Mouse (Mus musculus): ENCODE data around the gene Ppm1n. TPM values are rescaled to one million over a fixed set of nuclear protein-coding genes. Genes with fewer than 3 reads are reported as not detected.
A peak's percentile ranks its signal among the peaks of the same experiment; 100 is the strongest.

The Ppm1n gene
- polyA plus RNA-seq, 1 experiment from 2014 or later = not detected

- no peaks in the 10 kb centered on the region for H3K9me3 ChIP-seq (ENCODE audit: low read length)
- peaks cover 10% of the 10 kb centered on the region; the same call in 1 of the 2 replicates for H3K4me1 ChIP-seq (ENCODE audit: insufficient read depth, low read depth, low read length)
- peak overlapping the region; percentile 54; the same call in 1 of the 2 replicates for H3K4me2 ChIP-seq (replicated peaks; ENCODE audit: low read depth, low read length)
- H3K4me3 ChIP-seq (ENCODE audit: low read depth, low read length) = peak overlapping the region; percentile 31; the same call in 1 of the 2 replicates
- H3K36me3 ChIP-seq (ENCODE audit: insufficient read depth, low read length) = no peaks in the 10 kb centered on the region
- DNase-seq (ENCODE audit: low spot score) = no peak
- H3K27me3 ChIP-seq (replicated peaks; ENCODE audit: insufficient read depth, low read length) = peaks cover 46% of the 10 kb centered on the region
- ATAC-seq = no peak
- peak overlapping the region; percentile 6; the same call in 1 of the 2 replicates for H3K9ac ChIP-seq (replicated peaks; ENCODE audit: low read depth)
- no peak overlapping the region for H3K27ac ChIP-seq (ENCODE audit: low read length)
- whole genome bisulfite sequencing = 10% methylated on average over 16 of the region's 16 CpGs
- TF ChIP-seq EP300 (IDR thresholded peaks at IDR 0.05) (no peak), CTCF (IDR thresholded peaks at IDR 0.05) (no peak)
Observed at GRCm38 (mm10) chr7:19301461-19302263, 21.8 kb upstream of the Ppm1n start.

- WGBS = under 1% methylated on average over 29 of the region's 29 CpGs
- ATAC-seq = peak; percentile 78
- Histone ChIP-seq H3K36me3 (ENCODE audit: insufficient read depth, low read length) (no peaks in the 10 kb centered on the region), H3K9me3 (ENCODE audit: low read length) (no peaks in the 10 kb centered on the region), H3K4me1 (ENCODE audit: insufficient read depth, low read depth, low read length) (peaks cover 10% of the 10 kb centered on the region; the same call in 1 of the 2 replicates), H3K4me3 (ENCODE audit: low read depth, low read length) (peak overlapping the region; percentile 31), H3K27me3 (replicated peaks; ENCODE audit: insufficient read depth, low read length) (peaks cover 38% of the 10 kb centered on the region), H3K27ac (ENCODE audit: low read length) (no peak overlapping the region), H3K4me2 (replicated peaks; ENCODE audit: low read depth, low read length) (peak overlapping the region; percentile 54), H3K9ac (replicated peaks; ENCODE audit: low read depth) (peak overlapping the region; percentile 45; the same call in 1 of the 2 replicates)
- DNase-seq (ENCODE audit: low spot score) = peak; percentile 77
- TF ChIP-seq EP300 (IDR thresholded peaks at IDR 0.05) (peak; percentile 72), CTCF (IDR thresholded peaks at IDR 0.05) (peak; percentile 96)
Observed at GRCm38 (mm10) chr7:19300501-19301421, 20.9 kb upstream of the Ppm1n start.

DNA sequence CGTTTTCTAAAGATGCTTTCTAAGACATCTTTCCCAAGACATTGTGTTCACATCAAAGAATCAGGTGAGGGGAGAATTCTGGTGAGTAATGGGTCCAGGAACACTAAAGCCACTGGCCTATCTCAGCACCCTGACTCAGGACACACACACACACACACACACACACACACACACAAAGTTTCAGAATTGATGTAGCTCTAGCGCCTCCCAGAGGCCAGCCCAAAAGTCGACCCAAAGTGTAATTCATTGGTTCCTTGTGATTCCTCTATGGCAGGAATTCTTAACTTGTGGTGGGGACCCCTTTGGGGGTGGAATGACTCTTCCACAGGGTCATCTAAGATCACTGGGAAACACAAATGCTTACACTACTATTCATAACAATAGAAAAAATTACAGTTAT, 19.3 kb upstream of the Ppm1n start:
- Histone ChIP-seq H3K9me3 (ENCODE audit: low read length) (no peaks in the 10 kb centered on the region), H3K27ac (ENCODE audit: low read length) (no peak overlapping the region), H3K4me3 (ENCODE audit: low read depth, low read length) (no peak overlapping the region), H3K36me3 (ENCODE audit: insufficient read depth, low read length) (no peaks in the 10 kb centered on the region), H3K4me1 (ENCODE audit: insufficient read depth, low read depth, low read length) (peaks cover 7% of the 10 kb centered on the region; the same call in 1 of the 2 replicates), H3K9ac (replicated peaks; ENCODE audit: low read depth) (no peak overlapping the region), H3K27me3 (replicated peaks; ENCODE audit: insufficient read depth, low read length) (peaks cover 22% of the 10 kb centered on the region), H3K4me2 (replicated peaks; ENCODE audit: low read depth, low read length) (no peak overlapping the region)
- TF ChIP-seq EP300 (IDR thresholded peaks at IDR 0.05) (no peak), CTCF (IDR thresholded peaks at IDR 0.05) (peak; percentile 85)
- peak; percentile 65 for DNase-seq (ENCODE audit: low spot score)
- ATAC-seq = no peak
- 16% methylated on average over 3 of the region's 3 CpGs for WGBS

DNA sequence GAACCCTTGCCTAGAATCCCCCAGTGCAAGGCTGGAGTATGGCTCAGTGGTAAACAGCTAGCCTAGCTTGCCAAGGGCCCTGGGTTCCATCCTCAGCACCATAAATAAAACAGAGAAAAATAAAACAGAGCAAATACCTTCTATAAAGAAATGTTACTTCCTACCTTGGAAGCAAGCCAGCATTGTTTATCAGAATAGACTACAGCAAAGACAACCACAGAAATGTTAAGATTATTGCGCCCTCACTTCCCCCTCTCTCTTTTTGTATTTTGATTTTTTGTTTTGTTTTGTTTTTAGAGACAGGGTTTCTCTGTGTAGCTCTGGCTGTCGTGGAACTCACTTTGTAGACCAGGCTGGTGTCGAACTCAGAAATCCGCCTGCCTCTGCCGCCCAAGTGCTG, 17.9 kb upstream of the Ppm1n start:
- no peak for TF ChIP-seq CTCF (IDR thresholded peaks at IDR 0.05)
- no peak for TF ChIP-seq EP300 (IDR thresholded peaks at IDR 0.05)
- H3K27ac ChIP-seq (ENCODE audit: low read length) = no peak overlapping the region
- DNase-seq (ENCODE audit: low spot score) (no peak), ATAC-seq (no peak)
- H3K4me2 ChIP-seq (replicated peaks; ENCODE audit: low read depth, low read length) = no peak overlapping the region
- WGBS = 82% methylated on average over 5 of the region's 5 CpGs
- peaks cover 8% of the 10 kb centered on the region for H3K27me3 ChIP-seq (replicated peaks; ENCODE audit: insufficient read depth, low read length)
- no peak overlapping the region for H3K4me3 ChIP-seq (ENCODE audit: low read depth, low read length)
- H3K9me3 ChIP-seq (ENCODE audit: low read length) = no peaks in the 10 kb centered on the region
- H3K4me1 ChIP-seq (ENCODE audit: insufficient read depth, low read depth, low read length) = no peaks in the 10 kb centered on the region
- H3K9ac ChIP-seq (replicated peaks; ENCODE audit: low read depth) = no peak overlapping the region
- no peaks in the 10 kb centered on the region for H3K36me3 ChIP-seq (ENCODE audit: insufficient read depth, low read length)

GRCm38 (mm10) chr7:19297034-19297433, 17.2 kb upstream of the Ppm1n start:
- Histone ChIP-seq H3K27me3 (replicated peaks; ENCODE audit: insufficient read depth, low read length) (peaks cover under 1% of the 10 kb centered on the region; the same call in 1 of the 2 replicates), H3K27ac (ENCODE audit: low read length) (no peak overlapping the region), H3K9ac (replicated peaks; ENCODE audit: low read depth) (no peak overlapping the region), H3K4me1 (ENCODE audit: insufficient read depth, low read depth, low read length) (no peaks in the 10 kb centered on the region), H3K9me3 (ENCODE audit: low read length) (no peaks in the 10 kb centered on the region), H3K36me3 (ENCODE audit: insufficient read depth, low read length) (no peaks in the 10 kb centered on the region), H3K4me2 (replicated peaks; ENCODE audit: low read depth, low read length) (no peak overlapping the region), H3K4me3 (ENCODE audit: low read depth, low read length) (no peak overlapping the region)
- 88% methylated on average over 6 of the region's 6 CpGs for WGBS
- no peak for DNase-seq (ENCODE audit: low spot score)
- no peak for ATAC-seq
- no peak for TF ChIP-seq EP300 (IDR thresholded peaks at IDR 0.05)
- no peak; the same call in 1 of the 2 replicates for TF ChIP-seq CTCF (IDR thresholded peaks at IDR 0.05)
